Mouse (Mus musculus): ENCODE results near the gene Mb21d2. TPM values are rescaled to one million over a fixed set of nuclear protein-coding genes. Genes with fewer than 3 reads are reported as not detected.
A peak's percentile ranks its signal among the peaks of the same experiment; 100 is the strongest.

Mb21d2 gene
- total RNA-seq, 4 experiments from 2014 or later: 12.4 to 17.8 (median 14.6) TPM

DNA sequence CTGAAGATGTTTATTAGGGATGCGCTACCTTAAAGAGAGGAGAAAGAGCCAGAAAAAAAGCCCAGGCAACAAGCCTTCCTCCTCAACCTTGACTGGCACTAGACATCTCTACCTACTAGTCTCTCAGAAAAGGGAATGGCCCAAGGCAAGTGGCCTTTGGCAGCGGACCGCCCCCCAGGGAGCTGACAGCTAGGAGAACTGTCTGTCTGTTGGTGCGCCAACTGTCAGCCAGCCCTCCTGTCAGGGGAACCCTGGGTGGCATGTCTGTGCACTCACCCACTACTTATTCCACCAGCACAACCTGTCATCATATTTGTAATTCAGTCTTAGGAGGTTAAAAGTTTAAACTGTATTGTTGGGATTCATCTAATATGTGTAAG is 30.3 kb downstream of the Mb21d2 start:
- DNase-seq: no peak

DNA sequence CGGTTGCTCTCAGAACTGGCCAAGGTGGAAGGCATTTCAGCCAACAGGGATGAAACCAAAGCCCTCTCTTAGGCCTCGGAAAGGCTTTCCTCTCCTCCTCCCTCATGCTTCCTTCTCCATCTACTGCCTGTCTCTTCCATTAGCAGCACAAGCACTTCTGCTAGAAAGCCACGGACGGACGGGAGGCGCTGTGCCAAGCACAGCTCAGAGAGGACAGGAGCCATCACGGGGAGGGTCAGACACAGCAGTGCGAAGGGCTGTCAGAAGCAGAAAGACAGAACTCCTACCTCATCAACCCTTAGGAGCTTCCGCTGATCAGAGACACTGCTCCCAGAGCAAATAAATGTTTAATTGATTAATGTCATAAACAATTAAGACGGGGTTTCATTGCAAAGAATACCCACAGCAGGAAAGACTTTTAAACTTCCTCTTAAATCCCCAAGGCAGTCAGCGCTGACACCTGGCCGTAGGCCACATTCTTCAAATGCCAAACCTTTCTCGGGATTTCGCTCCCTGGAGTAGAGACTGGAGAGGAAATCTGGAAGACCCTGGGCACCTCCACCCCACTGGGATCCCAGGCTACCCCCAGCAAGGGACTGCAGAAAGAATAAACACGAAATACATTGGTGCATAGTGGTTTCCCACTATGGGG is 30.8 kb downstream of the Mb21d2 start:
- no peak for DNase-seq

DNA sequence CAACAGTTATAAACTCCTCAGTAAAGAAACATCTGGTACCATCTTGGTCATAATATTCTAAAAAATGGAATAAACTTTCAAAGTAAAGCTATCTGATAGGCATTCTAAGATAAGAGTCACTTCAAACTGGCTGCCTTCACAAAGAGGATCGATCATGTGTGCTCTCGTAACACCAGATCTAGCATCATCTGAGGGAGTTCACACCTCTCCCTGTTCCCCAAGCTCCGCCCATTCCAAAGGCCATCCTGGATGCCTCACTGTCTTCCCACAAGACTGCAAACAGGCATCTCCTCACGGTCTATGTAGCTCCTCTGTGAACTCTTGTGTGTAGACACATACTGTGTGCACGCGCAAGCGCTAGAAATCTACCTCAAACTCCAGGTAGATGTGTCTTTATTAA is 32.9 kb downstream of the Mb21d2 start:
- DNase-seq: no peak

DNA sequence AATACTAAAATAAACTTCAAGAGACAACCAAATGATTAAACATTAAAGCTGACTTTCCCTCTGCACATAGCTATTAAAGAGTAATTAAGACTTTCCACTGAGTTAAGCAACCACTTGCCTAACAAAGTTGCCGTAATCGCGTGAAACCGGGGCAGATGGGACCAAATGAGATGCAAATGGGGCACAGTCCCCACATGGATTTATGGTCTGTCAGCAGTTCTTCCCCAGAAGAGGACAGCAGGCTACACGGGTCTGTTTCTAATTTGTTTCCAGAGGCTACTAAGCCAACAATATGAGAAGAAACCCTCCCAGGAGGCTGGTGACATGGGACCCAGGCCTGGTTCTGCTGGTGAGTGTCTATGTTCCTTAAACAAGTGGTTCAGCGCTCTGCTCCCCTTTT is 34.6 kb downstream of the Mb21d2 start:
- no peak for DNase-seq

DNA sequence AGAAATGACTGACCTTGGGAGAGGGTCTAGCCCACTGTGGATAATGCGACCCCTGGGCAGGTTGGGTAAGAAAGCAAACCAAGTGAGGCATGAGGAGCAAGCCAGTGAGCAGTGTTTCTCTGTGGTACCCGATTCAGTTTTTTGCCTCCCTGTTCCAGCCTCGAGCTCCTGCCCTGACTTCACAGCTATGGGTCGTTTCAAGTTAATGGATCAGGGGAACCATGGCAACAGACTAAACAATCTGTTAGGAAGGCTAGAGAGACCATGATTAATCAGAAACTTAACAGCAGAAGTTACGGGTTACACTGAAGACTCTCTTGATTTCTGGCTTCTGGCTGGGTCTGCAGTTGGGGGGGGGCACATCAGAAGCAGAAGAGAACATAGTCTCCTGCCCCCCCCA is 36.2 kb downstream of the Mb21d2 start:
- no peak for DNase-seq

DNA sequence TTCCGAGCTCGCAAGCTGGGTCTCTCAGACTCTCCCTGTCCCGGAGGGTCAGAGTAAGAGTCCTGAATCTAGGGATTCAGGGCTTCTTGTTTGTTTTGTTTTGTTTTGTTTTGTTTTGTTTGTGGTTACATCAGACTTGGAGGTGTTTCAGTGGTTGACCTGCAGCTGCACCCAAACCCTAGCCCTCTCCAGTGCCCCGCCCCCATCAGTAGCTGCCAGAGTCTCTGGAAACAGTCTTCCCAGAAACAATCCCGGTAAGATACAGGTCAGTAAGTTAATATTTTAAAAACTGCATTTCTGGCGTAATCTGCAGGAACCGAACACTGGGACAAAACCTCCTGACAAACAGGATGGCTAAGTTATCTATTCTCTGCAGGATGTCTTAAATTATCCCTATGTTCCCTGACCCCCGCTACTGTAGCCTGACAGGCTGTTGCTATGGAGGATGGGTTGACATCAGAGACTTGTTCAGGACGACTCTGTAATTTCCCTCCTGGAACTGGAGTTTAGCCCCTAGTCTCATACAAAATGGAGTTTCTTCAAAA is 43.2 kb downstream of the Mb21d2 start:
- DNase-seq: no peak

DNA sequence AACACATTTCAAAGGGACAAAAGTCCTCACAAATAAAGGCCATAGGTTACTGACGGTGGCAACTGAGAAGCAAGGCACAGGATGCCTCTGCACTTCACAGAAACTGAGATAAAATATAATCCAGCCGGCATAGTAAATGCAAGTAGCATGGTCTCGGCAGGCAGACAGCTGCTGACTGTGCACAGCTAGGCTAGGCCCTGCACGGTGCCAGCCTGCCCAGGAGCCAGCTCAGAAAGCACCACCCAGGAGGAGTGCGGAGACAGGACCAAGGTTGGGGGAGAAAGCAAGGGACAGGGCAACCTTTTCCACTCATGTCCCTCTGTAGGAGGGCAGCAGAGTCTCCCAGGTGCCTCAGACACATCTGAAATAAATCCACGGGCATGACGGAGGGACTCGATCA is 44.0 kb downstream of the Mb21d2 start:
- DNase-seq: no peak

DNA sequence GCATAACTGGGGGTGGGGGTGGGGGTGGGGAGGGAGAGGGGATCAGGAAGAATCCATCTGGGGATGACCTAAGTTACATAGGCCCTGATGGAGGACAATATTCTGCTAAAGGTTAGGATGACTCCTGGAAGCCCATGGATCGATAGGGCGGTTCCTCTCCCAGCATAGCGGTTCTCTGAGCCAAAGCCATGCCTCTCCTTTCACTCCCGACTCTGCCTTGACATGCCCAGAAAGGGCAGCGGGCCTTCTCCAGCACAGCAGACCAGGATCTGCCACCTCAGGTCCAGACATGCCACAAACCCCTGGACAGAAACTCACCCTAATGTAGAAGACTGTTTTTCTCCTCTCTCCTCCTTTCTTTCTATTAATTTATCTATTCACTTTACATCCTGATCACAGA is 44.8 kb downstream of the Mb21d2 start:
- DNase-seq: no peak

DNA sequence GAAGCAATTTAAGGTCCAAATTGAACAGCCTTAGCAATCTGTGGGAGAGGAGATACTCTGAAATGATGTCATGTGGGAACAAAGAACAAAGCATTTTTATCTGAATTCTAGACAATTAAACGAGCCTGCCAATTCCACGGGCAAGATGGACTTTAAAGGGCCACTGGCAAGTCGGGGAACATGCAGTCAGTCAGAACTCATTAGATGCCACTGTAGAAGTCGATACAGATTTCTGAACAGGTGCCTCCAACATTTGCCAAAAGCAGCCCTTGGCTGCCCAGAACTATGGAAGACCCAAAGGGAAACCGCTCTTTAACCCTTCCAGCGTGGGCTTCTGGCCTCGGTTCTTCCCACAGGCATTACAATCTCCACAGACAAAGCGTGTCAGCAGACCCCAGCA is 45.8 kb downstream of the Mb21d2 start:
- no peak for DNase-seq

DNA sequence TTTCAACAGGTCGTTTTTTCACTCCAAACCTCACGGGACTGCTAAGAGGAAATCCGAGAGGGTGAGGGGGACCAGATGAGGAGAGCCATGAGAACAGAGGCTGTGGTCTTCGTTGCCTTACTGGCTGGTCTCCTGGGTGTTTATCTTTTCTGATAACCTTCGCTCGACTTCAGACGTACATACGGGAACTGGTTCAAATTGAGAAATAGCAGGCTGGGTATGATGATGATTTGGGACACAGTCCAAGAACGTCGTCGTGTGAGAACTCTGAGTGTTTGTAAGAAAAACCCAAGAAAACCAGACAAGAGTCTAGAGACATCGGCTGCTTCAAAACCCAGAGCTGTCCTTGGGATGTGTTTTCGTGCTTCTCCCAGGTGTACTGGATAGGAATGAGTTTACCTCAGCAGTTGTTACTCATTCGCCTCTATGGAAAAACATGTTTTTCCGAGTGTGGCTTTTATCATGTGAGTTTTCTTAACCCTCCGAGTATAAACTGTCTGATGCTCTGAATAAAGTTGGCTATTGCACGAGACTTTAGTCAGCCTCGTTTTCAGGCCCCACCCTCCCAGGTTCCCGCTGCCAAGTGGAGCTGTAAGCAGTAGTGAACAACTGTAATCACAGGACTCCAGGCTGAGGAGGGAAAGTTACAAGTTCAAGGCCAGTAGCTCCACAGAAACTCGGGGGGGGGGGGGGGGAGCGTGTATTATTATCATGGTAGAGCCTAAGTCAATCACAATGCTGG is 46.6 kb downstream of the Mb21d2 start:
- no peak for DNase-seq

DNA sequence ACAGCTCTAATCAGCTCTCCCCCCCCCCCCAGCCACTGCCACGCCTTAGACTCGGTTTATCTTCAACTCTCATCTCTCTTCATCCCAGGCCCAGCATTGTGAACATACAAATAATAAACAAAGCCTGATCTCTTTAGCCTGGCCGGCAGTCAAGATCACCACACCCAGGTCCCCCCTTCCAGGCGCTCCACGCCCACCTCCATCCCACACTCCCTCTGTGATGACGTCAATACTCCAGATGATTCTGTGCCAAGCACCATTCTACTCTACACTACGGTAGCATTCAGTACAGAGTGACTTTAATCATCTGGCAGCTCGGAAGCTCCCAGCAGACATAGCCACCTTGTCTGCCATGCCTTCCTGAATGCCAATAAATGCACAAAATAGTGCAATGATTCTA is 47.7 kb downstream of the Mb21d2 start:
- DNase-seq: no peak

DNA sequence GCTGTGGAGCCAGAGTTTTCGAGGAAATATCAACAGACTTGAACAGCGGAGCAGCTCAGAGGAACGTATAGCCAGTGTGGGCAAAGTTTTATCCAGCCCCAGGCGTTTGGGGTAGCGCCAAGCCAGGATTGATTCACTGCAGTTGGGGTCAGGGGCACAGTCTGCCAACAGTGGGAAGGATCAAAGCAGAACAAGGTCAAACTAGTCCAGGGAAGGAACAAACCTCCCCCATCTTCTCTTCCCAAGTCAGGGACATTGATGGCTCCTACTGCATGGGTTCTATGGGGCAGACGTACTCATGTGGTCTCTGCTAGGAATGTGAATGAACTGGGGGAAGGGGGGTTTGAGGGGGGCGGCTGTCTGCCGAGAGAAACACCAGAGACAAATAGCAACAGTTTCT is 48.7 kb downstream of the Mb21d2 start:
- peak; percentile 78 for DNase-seq

DNA sequence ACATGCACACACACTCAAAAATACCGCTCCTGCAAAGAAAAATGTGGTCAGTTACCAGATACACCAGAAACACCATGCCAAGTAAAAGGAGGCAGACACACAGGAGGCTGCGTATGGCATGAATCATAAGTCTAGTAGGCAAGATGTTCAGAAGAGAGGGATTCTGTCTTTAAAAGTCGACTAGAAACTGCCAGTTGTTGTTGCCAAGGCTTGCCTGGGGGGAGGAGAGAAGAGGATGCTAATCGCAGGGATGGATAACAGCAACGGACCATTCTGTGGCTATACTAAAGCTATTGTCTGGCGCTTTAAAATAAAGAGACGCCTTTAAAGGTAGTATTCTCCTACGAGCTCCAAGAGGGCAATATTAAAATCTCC is 49.2 kb downstream of the Mb21d2 start:
- DNase-seq: no peak

DNA sequence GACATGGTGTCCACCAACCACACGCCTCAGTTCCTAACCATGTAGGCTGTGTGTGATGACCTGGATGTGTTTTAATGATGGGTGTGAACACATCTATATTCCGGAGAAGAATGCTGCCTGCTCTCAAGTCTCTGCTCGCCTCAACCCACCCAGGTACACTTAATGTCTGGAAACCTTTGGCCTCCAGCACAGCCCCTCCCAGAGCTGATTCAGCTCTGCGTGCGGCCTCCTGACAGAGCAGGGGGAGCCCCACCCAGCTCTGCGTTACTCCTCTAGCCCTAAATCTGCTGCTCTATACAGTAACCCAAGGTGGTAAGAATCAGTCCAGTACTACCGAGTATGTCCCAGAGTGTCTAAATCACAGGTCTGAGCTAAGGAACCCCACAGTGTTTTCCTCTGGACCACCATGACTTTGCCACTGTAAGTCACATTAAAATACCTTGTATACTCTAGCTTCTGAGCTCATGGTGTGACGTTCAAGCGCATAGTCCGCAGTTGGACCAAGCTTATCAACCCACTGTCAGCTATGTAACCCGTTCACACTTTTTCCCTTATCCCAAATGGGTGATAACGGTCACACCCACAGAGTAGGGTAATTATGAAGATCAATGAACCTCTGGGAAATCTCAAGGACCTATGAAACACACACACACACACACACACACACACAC is 49.7 kb downstream of the Mb21d2 start:
- no peak for DNase-seq

DNA sequence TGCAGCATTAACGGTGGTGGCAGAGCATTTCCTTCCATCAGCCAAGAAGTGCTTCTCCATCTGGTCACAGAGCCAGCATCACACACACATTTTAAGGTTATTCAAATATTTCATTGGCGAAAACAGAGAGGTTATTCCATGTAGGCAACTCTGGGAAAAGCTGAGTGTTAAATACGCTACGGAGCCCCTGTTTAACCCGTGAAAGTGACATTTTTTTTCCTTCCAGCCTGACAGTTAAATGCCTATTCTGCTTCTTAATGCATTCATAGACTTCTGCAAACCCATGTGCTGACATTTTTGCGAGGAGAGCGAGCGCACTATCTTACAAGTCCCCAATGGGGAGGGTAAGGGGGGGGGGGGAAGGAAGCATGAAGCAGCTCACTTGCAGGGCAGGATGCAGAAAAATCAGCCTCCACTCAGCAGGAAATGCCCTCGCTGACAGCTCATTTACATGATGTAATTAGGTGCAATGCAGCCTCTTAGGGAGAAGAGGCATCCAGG is 52.3 kb downstream of the Mb21d2 start:
- no peak for DNase-seq

DNA sequence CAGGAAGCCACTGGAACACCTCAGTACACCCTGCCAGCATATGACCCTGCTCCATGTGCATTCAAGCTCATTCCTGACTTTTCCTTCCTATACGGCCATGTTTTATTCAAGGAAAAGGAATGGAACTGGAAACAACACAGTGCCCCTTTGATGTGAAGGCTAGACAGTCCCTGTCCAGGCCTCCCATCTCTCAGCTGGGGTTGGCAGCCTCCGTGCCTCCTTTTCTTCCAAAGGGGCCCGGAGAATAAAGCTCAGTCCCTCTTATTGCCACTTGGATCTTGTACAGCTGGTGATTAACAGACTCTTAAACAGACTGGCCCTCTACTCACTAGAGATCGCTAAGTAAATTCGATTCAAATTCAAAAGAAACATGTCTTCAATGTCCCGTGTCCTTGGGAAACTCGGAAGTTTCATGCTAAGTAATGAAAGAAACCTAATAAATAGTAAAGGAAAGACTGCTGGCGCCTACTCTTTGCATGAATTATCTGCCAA is 56.0 kb downstream of the Mb21d2 start:
- DNase-seq: no peak

DNA sequence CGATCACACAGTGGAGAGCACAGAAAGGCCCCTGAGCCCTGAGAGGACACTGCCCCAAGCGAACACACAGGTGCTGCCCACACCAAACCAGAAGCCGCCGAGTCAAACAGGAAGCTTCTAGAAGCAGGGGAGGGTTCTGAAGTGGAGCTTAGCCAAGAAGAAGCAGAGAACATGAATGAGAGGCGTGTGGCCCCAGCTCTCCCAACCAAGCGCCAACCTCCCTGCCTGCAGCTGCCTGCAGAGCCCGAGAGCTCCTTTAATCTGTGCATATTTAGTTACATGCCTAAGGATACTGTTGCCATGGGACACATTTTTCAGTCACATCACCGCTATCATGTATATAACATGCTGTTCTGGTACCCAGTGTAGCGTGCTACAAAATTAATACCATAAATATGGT is 58.6 kb downstream of the Mb21d2 start:
- DNase-seq: no peak

DNA sequence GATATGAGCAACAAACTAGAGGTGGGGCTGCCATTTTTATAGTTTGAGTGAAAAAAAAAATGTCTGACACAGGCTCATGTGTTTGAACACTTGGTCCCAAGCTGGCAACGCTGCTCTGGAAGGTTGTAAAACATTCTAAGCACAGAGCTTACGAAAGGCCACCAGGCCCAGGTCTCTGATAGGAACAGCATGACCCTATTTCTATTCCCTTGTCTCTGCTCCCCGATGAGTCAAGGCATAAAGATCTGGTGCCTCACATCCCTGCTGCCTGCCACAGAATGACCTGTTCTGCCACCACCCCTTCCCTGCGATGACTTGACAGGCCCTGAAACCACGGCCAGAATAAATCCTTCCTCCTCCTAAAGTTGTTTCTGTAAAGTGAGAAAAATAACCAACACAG is 59.0 kb downstream of the Mb21d2 start:
- no peak for DNase-seq

DNA sequence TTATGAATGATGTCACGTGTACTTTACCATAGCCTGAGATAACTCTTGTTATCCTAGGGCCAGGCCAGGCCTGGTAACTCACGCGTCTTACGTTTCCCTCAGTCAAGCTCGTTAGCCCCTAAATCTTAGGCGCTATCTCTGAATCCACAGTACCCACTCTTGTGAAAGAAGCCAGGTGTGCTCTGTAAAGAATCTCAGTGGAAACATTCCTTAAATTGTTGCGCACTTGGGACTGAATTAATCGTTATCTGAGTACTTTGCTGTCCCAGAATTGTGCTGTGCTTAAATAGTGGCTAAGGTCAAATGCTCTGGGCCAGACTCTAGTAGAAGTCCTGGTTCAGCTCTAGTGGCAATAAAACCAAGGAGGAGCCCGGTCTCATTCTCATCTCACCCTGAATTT is 60.6 kb downstream of the Mb21d2 start:
- DNase-seq: no peak

DNA sequence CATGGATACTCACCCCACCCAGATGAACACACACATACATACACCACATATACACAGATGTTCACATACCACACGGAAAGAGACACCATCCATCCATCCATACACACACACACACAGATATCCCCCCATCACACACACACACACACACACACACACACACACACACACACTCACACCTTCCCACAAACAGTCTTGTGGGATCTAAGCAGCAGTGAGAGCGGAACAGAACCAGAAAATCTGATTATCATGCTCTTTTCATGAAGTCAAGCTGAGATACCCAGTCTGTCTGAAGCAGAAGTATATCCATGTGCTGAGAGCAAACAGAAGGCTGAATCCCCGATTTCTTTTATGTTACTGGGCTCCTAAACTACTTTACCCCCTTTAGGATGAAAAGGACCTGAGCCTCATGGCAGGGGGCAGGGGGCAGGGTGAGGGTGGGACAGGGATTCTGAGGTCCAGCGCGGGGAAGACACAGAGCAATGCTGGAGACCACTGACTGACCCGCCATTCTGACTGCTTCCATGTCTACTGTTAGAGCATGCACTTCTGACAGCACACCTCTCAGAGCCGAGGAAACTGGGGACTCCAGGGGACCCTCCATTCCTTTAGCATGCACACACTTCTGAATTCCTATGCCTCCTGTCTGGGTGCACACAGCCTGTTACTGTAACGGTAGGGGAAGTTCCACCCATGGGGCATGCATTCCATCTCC is 62.7 kb downstream of the Mb21d2 start:
- no peak for DNase-seq

DNA sequence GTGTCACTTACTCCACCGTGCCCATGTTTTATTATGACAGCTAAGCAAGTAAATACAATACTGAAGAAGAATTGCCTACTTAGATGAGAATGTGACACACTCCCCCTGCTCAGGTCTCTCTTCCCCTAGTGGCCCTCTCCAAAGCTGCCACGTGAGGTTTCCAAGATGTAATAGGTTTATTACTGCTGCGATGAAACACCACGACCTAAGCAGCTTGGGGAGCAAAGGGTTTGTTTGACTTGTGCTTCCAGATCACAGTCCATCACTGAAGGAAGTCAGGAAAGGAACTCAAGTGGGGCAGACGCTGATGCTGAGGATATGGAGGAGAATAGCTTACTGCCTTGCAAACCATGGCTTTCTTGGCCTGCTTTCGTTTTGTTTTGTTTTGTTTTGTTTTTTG is 65.9 kb downstream of the Mb21d2 start:
- no peak for DNase-seq

DNA sequence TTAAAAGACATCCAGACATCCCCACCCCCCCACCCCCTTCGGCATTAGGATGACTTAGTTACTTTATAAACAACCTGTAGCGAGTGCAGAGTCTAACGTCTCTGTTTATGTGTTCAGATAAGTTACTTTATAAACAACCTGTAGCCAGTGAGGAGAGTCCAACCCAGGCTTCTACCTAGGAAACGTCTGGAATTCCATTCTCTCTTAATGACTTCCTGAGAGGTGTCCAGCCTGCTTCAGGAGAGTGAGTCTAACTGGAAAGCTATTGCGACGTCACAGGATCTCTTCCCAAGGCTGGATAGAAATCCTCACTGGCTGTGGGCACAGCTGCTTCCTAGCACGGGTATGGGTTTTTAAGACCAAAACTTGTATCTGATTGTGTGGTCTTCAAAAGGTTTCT is 67.4 kb downstream of the Mb21d2 start:
- no peak for DNase-seq

DNA sequence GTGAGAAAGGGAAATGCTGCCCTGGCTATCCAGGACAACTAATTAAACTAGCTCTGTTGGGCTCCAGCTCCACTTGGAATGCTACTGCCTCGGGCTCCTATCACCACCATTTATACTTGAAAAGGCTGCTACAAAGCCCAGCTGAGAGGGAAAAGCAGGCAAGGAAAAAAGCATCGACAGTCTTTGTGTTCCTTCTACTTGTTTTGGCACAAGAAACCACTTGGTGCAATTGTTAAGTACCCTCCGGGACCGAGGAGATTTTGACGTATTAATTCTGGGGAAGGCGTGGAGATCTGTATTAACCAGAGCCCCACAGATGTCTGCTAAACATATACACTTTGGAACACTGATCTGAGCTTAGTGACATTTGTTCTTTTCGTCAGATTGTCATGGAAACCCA is 69.8 kb downstream of the Mb21d2 start:
- no peak for DNase-seq

All from adrenal gland, adult 8-10 months (tissue).